Mouse (Mus musculus) adrenal gland, adult 18-20 months (tissue): ENCODE measurements around the gene Slc10a1. TPM values are rescaled to one million over a fixed set of nuclear protein-coding genes. Genes with fewer than 3 reads are reported as not detected.
"Not testable (repeated sequence)": the region's sequence is repeated elsewhere in the genome, so short reads cannot be mapped to it uniquely, and the experiment has no call there.

ENCODE experiments used
- DNase-seq, 2 experiments: peaks; one replicate each; pipeline ENCODE4 v3.0.0; 2021 to 2022; ENCODE audit warnings: low spot score in 2 of 2
- total RNA-seq, 2 experiments: library from RNA; stranded (reverse); gene quantifications; 1 replicate in 1 of 2; 2 replicates in 1 of 2; pipeline ENCODE4 v1.2.3; 2021

The Slc10a1 gene
- total RNA-seq, 2 experiments from 2014 or later = not detected

- peak in 1 of 2 experiments; percentile 8 for DNase-seq
Measured at GRCm38 (mm10) chr12:80967918-80968317, 587 bp downstream of the Slc10a1 start.

- DNase-seq = peak in 1 of 2 experiments; percentile 14
Measured at GRCm38 (mm10) chr12:80966059-80966838, 2.3 kb downstream of the Slc10a1 start.

- DNase-seq = peak in 1 of 2 experiments; percentile 5
Measured at GRCm38 (mm10) chr12:80962566-80962965, 5.9 kb downstream of the Slc10a1 start.

- DNase-seq = peak in 1 of 2 experiments; percentile 7
Measured at GRCm38 (mm10) chr12:80957961-80958360, 10.5 kb downstream of the Slc10a1 start.

- DNase-seq = peak in 1 of 2 experiments; percentile 11
Measured at GRCm38 (mm10) chr12:80956039-80956438, 12.5 kb downstream of the Slc10a1 start.

- no peak for DNase-seq
Measured at GRCm38 (mm10) chr12:80952526-80952925, 16.0 kb downstream of the Slc10a1 start.

GRCm38 (mm10) chr12:80951640-80952219, 16.8 kb downstream of the Slc10a1 start:
- no peak for DNase-seq

GRCm38 (mm10) chr12:80949603-80950002, 18.9 kb downstream of the Slc10a1 start:
- DNase-seq = not testable (repeated sequence)

GRCm38 (mm10) chr12:80948202-80948601, 20.3 kb downstream of the Slc10a1 start:
- DNase-seq = no peak

- peak; percentile 95 for DNase-seq
Measured at GRCm38 (mm10) chr12:80945996-80946355, 22.5 kb downstream of the Slc10a1 start.

- DNase-seq = peak; percentile 99
Measured at GRCm38 (mm10) chr12:80945334-80945995, 23.0 kb downstream of the Slc10a1 start, which contains the start of gene Srsf5. Gene Srsf5 (plus strand): TSS chr12:80945504.

GRCm38 (mm10) chr12:80944963-80945333, 23.6 kb downstream of the Slc10a1 start:
- DNase-seq = not testable (repeated sequence)

GRCm38 (mm10) chr12:80944204-80944603, 24.3 kb downstream of the Slc10a1 start:
- no peak for DNase-seq

GRCm38 (mm10) chr12:80943395-80943794, 25.1 kb downstream of the Slc10a1 start:
- no peak for DNase-seq

GRCm38 (mm10) chr12:80941886-80942285, 26.6 kb downstream of the Slc10a1 start:
- DNase-seq = no peak

GRCm38 (mm10) chr12:80939165-80939564, 29.3 kb downstream of the Slc10a1 start:
- DNase-seq = no peak

GRCm38 (mm10) chr12:80938642-80939041, 29.9 kb downstream of the Slc10a1 start:
- peak in 1 of 2 experiments; percentile 43 for DNase-seq

GRCm38 (mm10) chr12:80937331-80938029, 31.0 kb downstream of the Slc10a1 start:
- DNase-seq = no peak

GRCm38 (mm10) chr12:80936751-80937150, 31.8 kb downstream of the Slc10a1 start:
- DNase-seq = no peak

- DNase-seq = no peak
Measured at GRCm38 (mm10) chr12:80932865-80933264, 35.6 kb downstream of the Slc10a1 start.

GRCm38 (mm10) chr12:80931402-80932140, 36.9 kb downstream of the Slc10a1 start:
- DNase-seq = no peak
